Mouse (Mus musculus): ENCODE measurements at regions not wholly inside any gene's neighbourhood (a gene's known extent, or its start where the extent isn't known, plus 50 kb on each side); places are given as distances from the start of the nearest gene placed in this dataset.

DNA sequence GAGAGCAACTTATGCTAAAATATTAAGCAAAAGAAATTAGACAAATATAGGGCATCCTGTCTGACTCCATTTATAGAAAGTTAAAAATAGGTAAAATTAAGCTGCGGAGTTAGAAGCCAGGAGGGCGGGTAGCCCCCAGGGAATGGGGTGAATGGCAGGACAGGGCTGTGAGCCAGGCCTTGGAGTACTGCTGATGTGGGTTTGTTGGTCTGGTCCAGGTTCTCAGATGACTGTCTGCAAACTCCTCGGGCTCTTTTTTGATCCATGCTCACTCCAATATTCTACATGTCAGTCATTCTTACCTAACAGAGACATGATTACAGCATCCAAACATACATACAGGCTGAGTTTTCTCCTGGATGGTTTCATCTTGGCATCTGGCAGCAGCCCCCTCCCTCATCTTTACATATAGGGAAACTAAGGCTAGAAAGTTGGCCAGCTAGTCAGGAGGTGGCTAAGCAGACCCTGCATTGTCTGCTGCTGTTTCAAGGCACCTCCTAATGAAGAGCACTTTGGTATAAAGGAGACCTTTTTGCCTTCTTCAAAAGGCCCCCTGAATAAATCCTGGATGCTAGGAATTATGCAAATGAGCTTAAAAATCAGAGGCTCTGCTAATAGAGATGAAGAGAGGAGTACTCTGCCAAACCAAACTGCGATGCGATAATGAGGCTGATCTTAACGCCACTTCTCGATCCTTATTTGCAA lies 354.4 kb downstream of the Xylt1 start:
- no peak for DNase-seq (ENCODE audit: low spot score)

DNA sequence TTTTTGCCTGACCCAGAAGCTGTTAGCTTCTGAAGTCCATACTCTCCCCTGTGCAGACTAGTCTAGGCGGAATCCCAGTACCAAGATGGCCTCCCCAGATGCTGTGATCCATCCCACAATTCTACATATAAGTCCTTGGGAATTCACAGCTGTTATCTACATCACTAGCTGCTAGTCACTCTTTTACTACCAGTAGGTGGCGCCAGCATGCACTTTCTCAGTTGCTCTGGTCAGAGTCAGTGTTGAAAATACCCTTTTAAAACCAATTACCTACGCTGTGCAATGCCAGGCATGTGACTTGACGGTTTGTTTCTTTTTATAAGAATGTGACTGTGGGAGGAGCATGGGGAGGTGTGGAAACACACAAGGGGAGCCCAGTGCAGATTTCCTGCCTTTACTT lies 348.3 kb downstream of the Xylt1 start:
- no peak for DNase-seq (ENCODE audit: low spot score)

Measured in left cerebral cortex, adult 11 months (tissue).